Mouse (Mus musculus): ENCODE data around the gene Gm9936.
A peak's percentile ranks its signal among the peaks of the same experiment; 100 is the strongest.
"Not testable (repeated sequence)": the region's sequence is repeated elsewhere in the genome, so short reads cannot be mapped to it uniquely, and the experiment has no call there.

Gene Gm9936

GRCm38 (mm10) chr5:114840481-114840880 lies 18.0 kb downstream of the Gm9936 start:
- DNase-seq (ENCODE audit: low read depth, low spot score): not testable (repeated sequence)

GRCm38 (mm10) chr5:114836886-114837285 lies 21.6 kb downstream of the Gm9936 start:
- DNase-seq (ENCODE audit: low read depth, low spot score): no peak

DNA sequence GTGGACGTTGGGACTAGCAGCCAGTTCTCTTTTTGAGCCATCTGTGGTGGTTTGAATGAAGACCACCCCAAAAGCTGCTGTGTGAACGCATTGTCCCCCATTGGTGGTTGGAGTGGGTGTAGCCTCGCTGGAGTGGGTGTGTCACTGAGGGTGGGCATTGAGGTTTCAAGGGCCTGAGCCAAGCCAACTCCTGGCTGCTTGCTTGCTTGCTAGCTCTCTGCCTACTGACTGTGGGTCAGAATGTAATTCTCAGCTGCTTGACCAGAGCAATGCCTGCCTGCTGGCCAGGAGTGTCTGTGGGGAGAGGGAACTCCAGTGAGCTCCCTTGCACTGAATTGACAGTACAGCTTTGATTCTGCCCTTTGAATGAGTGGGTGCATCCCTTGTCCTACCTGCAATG lies 28.7 kb downstream of the Gm9936 start:
- DNase-seq (ENCODE audit: low read depth, low spot score): no peak

DNA sequence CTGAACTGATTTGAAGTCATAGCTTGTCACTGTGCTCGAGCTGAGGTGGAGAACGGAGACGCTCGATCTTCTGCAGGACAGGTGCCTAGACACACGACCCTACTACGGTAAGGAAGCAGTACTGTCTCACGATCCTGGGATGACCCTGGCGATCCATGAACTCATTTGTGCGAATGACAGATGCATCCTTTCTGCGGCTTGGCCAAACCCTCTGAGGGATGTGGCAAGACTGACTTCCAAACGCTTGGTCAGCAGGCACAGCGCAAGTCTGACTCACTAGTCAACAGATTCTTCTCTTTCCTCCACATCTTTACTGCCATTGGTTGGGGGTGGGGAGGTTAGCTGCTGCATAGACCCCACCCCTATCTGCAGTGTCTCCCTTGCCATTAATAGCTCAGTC lies 31.1 kb downstream of the Gm9936 start:
- no peak for DNase-seq (ENCODE audit: low read depth, low spot score)

DNA sequence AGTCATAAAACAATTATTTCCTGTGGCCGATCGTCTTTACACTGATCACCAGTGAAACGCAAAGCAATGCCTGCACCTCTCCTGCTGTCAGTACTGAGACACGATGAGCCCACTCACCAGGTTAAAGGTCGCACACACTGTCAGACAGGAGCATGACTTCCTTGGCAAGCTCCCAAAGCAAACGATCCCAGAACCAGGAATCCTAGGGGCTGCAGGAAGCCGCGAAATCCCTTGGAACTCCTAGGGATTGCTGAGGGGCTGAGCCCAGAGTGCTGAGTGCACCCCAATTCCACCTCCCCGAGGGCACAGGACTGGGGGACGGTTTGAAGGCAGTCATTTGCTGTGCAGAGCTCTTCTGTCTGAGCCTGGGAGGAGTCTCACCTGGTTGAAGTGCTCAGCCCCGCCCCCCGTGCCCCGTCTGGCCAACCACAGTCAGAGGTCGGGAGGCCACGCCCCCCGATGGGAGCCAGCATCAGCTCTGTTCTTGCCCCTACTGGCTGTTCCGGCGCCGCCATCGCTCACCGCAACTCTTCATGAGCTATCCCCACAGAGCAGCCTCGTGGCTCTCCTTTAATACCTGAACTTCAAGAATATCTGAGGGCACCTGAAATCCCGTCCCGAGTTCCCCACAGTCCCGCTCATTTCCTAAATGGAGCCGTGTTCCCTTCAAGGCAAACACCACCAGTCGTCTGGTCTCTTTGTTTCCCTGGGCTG lies 32.3 kb downstream of the Gm9936 start:
- peak; percentile 86 for DNase-seq (ENCODE audit: low read depth, low spot score)

GRCm38 (mm10) chr5:114824197-114824596 lies 34.3 kb downstream of the Gm9936 start:
- DNase-seq (ENCODE audit: low read depth, low spot score): no peak

DNA sequence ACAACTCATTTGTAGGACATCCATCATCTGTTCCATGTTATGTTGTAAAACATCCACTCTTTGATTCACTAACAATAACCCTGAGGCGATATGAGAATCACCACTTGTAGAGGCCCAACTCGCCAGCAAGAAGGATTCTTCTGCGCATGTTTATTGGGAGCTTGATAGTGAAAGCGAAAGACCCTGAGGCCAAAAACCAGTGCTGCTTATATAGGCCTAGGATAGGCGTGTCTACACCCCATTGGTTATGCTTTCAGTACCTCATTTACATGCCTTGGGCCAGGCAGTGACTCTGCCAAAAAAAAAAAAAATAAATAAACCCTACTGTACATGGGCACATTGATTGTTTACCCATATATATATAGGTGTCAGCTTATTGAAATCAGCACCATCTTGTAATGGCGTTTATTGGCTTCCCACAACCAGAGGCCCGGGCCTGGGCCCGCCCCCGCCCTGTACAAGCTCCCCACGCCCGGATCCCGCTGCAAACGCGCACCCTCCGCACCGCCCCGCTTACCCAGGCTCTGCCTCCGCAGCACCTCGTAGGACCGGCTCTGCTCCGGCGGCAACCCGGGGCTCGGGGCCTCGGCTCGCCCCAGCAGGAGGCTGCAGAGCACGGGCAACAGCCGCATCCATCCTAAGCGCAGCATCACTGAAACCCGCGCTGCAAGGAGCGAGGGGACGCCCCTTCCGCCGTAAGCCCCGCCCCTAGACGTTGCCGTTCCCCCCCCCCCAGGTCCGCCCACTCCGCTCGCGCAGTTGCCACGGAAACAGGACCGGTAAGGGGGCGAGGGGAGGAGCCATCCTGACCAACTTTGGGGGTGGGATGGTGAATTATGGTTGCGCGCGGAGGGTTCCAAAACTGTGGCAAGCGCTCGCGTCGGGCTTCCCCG lies 35.4 kb downstream of the Gm9936 start, which contains the start of gene 1500011B03Rik:
TSS of gene 1500011B03Rik (minus strand) at position 673 of the 893 bp plus-strand sequence.
- peak; percentile 83 for DNase-seq (ENCODE audit: low read depth, low spot score)

- DNase-seq (ENCODE audit: low read depth, low spot score): no peak
Observed at GRCm38 (mm10) chr5:114818124-114818523, 40.4 kb downstream of the Gm9936 start.

DNA sequence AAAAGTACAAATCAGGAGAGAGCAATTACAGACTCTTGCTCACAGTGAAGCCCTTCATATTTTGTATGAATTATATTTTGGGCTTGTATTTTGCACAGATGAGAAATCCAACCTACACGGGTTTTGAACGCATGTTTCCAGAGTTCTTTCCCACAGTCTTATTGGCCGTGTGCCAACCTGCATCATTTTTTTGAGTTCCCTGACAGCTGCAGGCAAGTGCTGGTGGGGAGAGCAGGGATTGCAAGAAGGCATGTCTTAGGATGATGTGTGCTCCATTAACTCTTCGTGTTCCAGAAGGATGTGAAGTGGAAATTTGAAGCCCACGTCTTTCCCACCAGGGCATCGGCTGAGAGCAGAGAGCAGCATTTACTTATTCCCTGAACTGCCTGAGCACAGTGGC lies 41.9 kb downstream of the Gm9936 start:
- no peak for DNase-seq (ENCODE audit: low read depth, low spot score)

GRCm38 (mm10) chr5:114813525-114814181 lies 44.8 kb downstream of the Gm9936 start:
- DNase-seq (ENCODE audit: low read depth, low spot score): peak; percentile 89

DNA sequence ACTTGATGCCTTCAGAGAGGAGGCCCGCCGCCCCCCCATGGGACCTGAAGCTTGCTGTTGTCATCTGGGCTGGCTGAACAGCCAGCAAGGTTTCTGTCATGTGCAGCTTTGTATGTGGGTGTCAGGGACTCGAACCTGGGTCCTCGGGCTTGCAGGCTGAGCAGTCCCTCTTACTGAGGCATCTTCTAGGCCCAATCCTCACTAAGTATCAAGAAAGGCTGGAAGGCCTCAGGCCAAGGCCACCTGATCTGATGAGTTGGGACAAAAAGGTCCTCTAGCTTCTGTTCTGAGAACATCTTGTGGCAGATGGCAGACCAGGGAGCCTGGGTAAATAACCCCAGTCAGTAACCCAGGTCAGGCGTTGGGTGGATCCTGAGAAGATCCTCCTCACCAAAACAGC lies 48.7 kb downstream of the Gm9936 start:
- no peak for DNase-seq (ENCODE audit: low read depth, low spot score)

DNA sequence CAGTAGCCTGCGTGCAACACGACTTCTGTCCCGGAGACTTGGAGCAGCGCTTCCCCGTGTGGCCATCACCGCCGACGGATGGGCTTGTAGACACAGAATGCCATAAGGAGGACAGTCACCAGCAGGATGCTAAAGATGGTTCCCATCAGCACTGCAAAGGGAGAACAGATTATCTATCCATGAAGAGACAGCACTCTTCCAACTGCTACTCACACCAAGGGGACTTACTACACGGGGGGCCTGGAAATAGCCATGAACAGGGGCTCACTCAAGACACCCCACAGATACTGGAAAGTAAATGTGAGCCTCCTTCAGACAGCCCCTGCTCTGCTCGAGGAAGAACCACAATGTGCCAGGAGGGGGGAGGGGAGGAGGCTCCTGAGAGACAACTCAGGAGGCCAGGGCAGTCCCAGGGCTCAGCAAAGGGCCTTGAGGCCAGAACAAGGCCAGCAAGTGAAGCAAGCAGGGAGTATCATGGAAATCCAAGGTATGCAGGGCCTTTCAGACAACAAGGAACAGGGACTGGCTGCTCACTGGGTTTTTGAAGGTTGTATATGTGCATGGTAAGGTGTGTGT lies 49.2 kb downstream of the Gm9936 start:
- DNase-seq (ENCODE audit: low read depth, low spot score): no peak

GRCm38 (mm10) chr5:114808385-114808784 lies 50.1 kb downstream of the Gm9936 start:
- DNase-seq (ENCODE audit: low read depth, low spot score): no peak

DNA sequence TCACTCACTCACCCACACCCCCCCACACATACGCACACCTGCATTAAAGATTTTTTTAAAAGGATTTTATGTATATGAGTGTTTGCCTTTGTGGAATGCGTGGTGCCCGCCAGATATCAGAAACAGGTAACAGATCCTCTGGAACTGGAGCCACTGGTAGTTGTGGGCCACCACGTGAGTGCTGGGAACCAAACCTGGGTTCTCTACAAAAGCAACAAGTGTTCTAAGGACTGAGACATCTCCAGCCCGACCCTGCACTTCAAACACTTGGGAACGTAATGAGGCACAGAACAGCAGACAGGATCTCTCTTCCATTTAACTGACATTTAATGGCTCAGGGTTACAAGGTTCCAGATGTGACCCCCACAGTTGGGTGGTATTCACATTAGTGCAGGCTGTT lies 50.6 kb downstream of the Gm9936 start:
- DNase-seq (ENCODE audit: low read depth, low spot score): no peak

DNA sequence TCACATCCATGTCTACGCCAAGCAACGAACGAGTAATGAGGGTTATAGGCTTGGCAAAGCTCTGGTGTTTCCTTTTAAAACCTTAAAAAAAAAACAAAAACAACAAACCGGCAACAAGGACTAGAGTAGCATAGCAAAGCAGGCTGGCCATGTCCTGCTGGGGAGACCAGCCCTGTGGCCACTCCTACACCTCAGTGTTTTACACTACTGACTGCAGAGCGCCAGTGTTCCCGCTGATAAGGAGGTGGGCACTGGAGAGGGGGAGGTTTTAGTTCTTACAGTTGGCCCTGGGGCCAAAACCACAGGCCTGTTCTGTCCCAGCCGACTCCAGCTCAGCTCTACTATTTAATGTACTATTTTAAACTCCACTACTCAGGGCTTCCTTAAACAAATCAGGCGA lies 51.0 kb downstream of the Gm9936 start:
- no peak for DNase-seq (ENCODE audit: low read depth, low spot score)

- no peak for DNase-seq (ENCODE audit: low read depth, low spot score)
Observed at GRCm38 (mm10) chr5:114807063-114807462, 51.4 kb downstream of the Gm9936 start.

DNA sequence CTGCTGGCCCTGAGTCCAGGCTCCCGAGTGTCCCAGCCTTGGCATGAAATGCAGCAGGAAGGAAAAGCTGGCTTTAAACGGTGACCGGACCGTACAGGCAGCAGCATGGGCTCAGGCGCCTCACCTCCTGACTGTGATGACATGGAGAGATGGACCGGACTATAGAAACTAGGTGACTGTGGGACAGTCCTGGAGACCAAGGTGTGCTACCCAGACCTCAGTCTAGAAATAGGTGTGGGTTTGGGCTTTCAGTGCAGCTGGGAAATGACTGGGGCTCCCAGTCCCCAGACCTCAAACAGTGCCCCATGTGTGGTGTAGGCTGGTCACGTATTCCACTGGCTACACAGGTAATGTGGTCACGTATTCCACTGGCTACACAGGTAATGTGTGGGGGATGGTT lies 51.8 kb downstream of the Gm9936 start:
- no peak for DNase-seq (ENCODE audit: low read depth, low spot score)

Data from forelimb bud, embryonic 11.5 days (tissue).